Mouse (Mus musculus) adrenal gland, adult 8-10 months (tissue): ENCODE data around the gene Nudt4. TPM values are rescaled to one million over a fixed set of nuclear protein-coding genes. Genes with fewer than 3 reads are reported as not detected.

Experiments used
- DNase-seq: peaks from one replicate; pipeline ENCODE4 v3.0.0; 2022
- total RNA-seq, 4 experiments: library from RNA; stranded (reverse); gene quantifications; 2 replicates each; pipeline ENCODE4 v1.2.4; 2022

The Nudt4 gene
- total RNA-seq = 100 to 1,000 TPM in 3 of 4 experiments, 10 to 100 TPM in 1; 94.5 to 230 (median 162) TPM

- DNase-seq = peak; percentile 62
Observed at GRCm38 (mm10) chr10:95563851-95564845, at the start of gene Nudt4. TSS of gene Nudt4 (minus strand) at chr10:95564146.

- no peak for DNase-seq
Observed at GRCm38 (mm10) chr10:95611331-95611721, 47.4 kb upstream of the Nudt4 start.

GRCm38 (mm10) chr10:95610666-95611330 lies 46.9 kb upstream of the Nudt4 start:
- no peak for DNase-seq

- DNase-seq = no peak
Observed at GRCm38 (mm10) chr10:95604979-95605613, 41.1 kb upstream of the Nudt4 start.

- no peak for DNase-seq
Observed at GRCm38 (mm10) chr10:95600527-95600926, 36.6 kb upstream of the Nudt4 start.

- DNase-seq = no peak
Observed at GRCm38 (mm10) chr10:95599740-95600139, 35.8 kb upstream of the Nudt4 start.

GRCm38 (mm10) chr10:95598056-95598587 lies 34.2 kb upstream of the Nudt4 start:
- DNase-seq = no peak

- no peak for DNase-seq
Observed at GRCm38 (mm10) chr10:95595852-95596639, 32.1 kb upstream of the Nudt4 start.

- DNase-seq = no peak
Observed at GRCm38 (mm10) chr10:95594414-95594813, 30.5 kb upstream of the Nudt4 start.

- DNase-seq = no peak
Observed at GRCm38 (mm10) chr10:95591257-95591656, 27.3 kb upstream of the Nudt4 start.

GRCm38 (mm10) chr10:95590196-95590595 lies 26.2 kb upstream of the Nudt4 start:
- DNase-seq = no peak

- no peak for DNase-seq
Observed at GRCm38 (mm10) chr10:95589196-95589595, 25.2 kb upstream of the Nudt4 start.

- no peak for DNase-seq
Observed at GRCm38 (mm10) chr10:95587509-95588220, 23.7 kb upstream of the Nudt4 start.

- DNase-seq = no peak
Observed at GRCm38 (mm10) chr10:95585554-95585953, 21.6 kb upstream of the Nudt4 start.

GRCm38 (mm10) chr10:95577567-95577950 lies 13.6 kb upstream of the Nudt4 start:
- no peak for DNase-seq

GRCm38 (mm10) chr10:95576876-95577566 lies 13.1 kb upstream of the Nudt4 start:
- DNase-seq = no peak

- no peak for DNase-seq
Observed at GRCm38 (mm10) chr10:95575839-95576380, 12.0 kb upstream of the Nudt4 start.

- DNase-seq = no peak
Observed at GRCm38 (mm10) chr10:95574994-95575393, 11.0 kb upstream of the Nudt4 start.

- DNase-seq = no peak
Observed at GRCm38 (mm10) chr10:95569441-95569840, 5.5 kb upstream of the Nudt4 start.

GRCm38 (mm10) chr10:95568016-95568415 lies 4.1 kb upstream of the Nudt4 start:
- DNase-seq = no peak
